ENCODE assay signal across 9 mouse cellular contexts in the genomic region with DNA sequence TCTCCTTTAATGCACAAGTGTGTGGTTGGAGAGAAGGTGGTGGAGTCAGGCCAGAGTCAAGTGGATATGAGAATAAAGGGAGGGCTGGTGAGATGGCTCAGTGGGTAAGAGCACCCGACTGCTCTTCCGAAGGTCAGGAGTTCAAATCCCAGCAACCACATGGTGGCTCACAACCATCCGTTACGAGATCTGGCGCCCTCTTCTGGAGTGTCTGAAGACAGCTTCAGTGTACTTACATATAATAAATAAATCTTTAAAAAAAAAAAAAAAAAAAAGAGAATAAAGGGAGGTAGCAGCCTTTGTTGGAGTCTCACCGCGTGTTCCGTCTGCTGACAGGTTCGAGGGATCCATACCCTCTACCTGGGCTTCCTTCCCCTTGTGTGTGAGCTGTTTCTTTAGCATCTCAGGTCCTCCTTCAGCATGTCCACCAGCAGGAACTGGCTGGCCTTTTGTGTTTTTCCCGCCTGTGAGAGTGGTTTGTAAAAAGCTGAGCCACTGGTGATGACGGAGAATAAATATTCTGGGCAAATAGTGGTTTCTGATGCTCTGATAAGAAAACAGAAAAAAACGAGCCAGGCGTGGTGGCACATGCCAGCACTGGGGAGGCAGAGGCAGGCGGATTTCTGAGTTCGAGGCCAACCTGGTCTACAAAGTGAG. TPM values are rescaled to one million over a fixed set of nuclear protein-coding genes. Genes with fewer than 3 reads are reported as not detected.
"Had no signal": no experiment of that assay in that cellular context is flagged by ENCODE, and none has a peak within 500 bp of the region (broad histone marks: within the 10 kb centered on the region; RNA-seq: fewer than 3 reads in every experiment).

No protein-coding gene starts in this region.

RNA-seq across cellular contexts. Expression of gene Prdm12, which starts 41.3 kb away (rescaled TPM):
- polyA plus RNA-seq: kidney, adult 2 months; kidney, embryonic 14.5 days; limb, embryonic 10.5 days; limb, embryonic 13.5 days; liver, embryonic 12.5 days; liver, embryonic 16.5 days; lung, embryonic 14.5 days; stomach, embryonic 15.5 days; testis, adult 2 months had no signal
